Mouse (Mus musculus): Measurements from ENCODE around the gene Frem2. TPM values are rescaled to one million over a fixed set of nuclear protein-coding genes. Genes with fewer than 3 reads are reported as not detected.

Gene Frem2
- polyA plus RNA-seq, 1 experiment, result 0.02 TPM

- Histone ChIP-seq H3K9me3 (ENCODE audit: control insufficient read depth, low read length) (no peaks in the 10 kb centered on the region), H3K4me1 (ENCODE audit: control insufficient read depth) (no peaks in the 10 kb centered on the region), H3K4me3 (replicated peaks) (no peak overlapping the region), H3K36me3 (ENCODE audit: control insufficient read depth) (no peaks in the 10 kb centered on the region), H3K27me3 (ENCODE audit: control insufficient read depth) (no peaks in the 10 kb centered on the region)
- TF ChIP-seq GATA1 (IDR thresholded peaks at IDR 0.05; ENCODE audit: low read length) (no peak), TAL1 (IDR thresholded peaks at IDR 0.05; ENCODE audit: low read length) (no peak)
Measured at GRCm38 (mm10) chr3:53630630-53631029, 26.5 kb downstream of the Frem2 start.

DNA sequence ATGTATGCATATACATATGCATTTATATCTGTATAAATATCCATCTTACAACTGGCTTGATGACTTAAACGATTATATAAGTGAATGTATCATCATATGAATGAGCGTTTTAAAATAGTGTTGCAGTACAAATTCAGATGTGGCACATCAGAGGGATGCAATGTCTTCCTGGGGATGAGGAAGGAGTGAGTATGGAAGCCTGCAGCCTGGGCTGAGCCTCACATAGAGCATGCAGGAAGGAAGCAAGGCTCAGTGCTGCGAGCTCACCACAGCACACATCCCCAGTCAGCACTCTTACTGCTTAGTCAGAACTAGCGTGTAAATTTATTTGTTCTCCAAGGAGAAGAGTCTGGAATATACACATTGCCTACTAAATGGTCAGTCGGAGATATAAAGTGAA, 27.2 kb downstream of the Frem2 start:
- Histone ChIP-seq H3K36me3 (ENCODE audit: control insufficient read depth) (no peaks in the 10 kb centered on the region), H3K4me3 (replicated peaks) (no peak overlapping the region), H3K9me3 (ENCODE audit: control insufficient read depth, low read length) (no peaks in the 10 kb centered on the region), H3K27me3 (ENCODE audit: control insufficient read depth) (no peaks in the 10 kb centered on the region), H3K4me1 (ENCODE audit: control insufficient read depth) (no peaks in the 10 kb centered on the region)
- TF ChIP-seq TAL1 (IDR thresholded peaks at IDR 0.05; ENCODE audit: low read length) (no peak), GATA1 (IDR thresholded peaks at IDR 0.05; ENCODE audit: low read length) (no peak)

DNA sequence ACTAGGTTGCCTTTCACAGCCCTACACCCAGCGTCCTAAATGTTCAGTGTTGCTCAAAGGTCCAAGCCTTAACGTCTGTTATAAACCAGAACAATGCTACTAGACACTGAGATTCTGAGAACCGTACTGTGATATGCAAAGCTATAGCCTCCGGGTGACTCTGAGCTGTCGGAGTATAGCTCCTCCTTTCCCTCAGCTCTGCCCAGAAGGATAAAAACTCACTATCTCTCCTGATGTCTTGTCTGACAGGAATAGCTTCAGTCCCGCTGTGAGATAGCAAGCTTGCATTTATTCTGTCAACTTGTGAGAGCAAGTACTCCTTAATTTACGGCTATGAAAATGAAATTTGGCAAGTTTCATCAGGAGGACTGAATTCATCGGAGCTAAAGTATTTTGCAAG, 33.9 kb downstream of the Frem2 start:
- Histone ChIP-seq H3K9me3 (ENCODE audit: control insufficient read depth, low read length) (no peaks in the 10 kb centered on the region), H3K4me3 (replicated peaks) (no peak overlapping the region), H3K4me1 (ENCODE audit: control insufficient read depth) (no peaks in the 10 kb centered on the region), H3K36me3 (ENCODE audit: control insufficient read depth) (no peaks in the 10 kb centered on the region), H3K27me3 (ENCODE audit: control insufficient read depth) (no peaks in the 10 kb centered on the region)
- TF ChIP-seq GATA1 (IDR thresholded peaks at IDR 0.05; ENCODE audit: low read length), result no peak
- TF ChIP-seq TAL1 (IDR thresholded peaks at IDR 0.05; ENCODE audit: low read length), result no peak

GRCm38 (mm10) chr3:53620978-53621377, 36.2 kb downstream of the Frem2 start:
- Histone ChIP-seq H3K4me3 (replicated peaks) (no peak overlapping the region), H3K4me1 (ENCODE audit: control insufficient read depth) (no peaks in the 10 kb centered on the region), H3K36me3 (ENCODE audit: control insufficient read depth) (no peaks in the 10 kb centered on the region), H3K9me3 (ENCODE audit: control insufficient read depth, low read length) (no peaks in the 10 kb centered on the region), H3K27me3 (ENCODE audit: control insufficient read depth) (no peaks in the 10 kb centered on the region)
- no peak for TF ChIP-seq GATA1 (IDR thresholded peaks at IDR 0.05; ENCODE audit: low read length)
- no peak for TF ChIP-seq TAL1 (IDR thresholded peaks at IDR 0.05; ENCODE audit: low read length)

DNA sequence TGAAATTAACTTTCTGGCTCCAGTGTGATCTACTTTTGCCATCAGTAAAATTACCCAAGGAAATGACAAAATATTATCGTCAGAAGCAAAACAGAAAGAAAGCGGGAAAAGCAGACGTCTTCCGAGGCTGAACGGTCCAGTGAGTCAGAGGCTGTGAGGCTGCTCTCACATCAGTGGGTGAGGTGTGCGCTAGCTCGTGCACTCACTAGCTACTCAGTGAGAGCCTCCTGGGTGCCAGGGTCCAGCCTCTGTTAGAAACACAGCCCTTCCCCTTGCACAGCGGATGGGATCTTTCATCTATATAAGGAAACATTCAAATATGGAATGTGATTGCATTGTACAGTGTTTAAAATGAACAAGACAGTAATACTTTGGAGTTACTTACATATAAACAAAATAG, 36.8 kb downstream of the Frem2 start:
- H3K27me3 ChIP-seq (ENCODE audit: control insufficient read depth), result no peaks in the 10 kb centered on the region
- H3K9me3 ChIP-seq (ENCODE audit: control insufficient read depth, low read length), result no peaks in the 10 kb centered on the region
- no peaks in the 10 kb centered on the region for H3K36me3 ChIP-seq (ENCODE audit: control insufficient read depth)
- TF ChIP-seq TAL1 (IDR thresholded peaks at IDR 0.05; ENCODE audit: low read length), result no peak
- no peak for TF ChIP-seq GATA1 (IDR thresholded peaks at IDR 0.05; ENCODE audit: low read length)
- H3K4me3 ChIP-seq (replicated peaks), result no peak overlapping the region
- no peaks in the 10 kb centered on the region for H3K4me1 ChIP-seq (ENCODE audit: control insufficient read depth)

DNA sequence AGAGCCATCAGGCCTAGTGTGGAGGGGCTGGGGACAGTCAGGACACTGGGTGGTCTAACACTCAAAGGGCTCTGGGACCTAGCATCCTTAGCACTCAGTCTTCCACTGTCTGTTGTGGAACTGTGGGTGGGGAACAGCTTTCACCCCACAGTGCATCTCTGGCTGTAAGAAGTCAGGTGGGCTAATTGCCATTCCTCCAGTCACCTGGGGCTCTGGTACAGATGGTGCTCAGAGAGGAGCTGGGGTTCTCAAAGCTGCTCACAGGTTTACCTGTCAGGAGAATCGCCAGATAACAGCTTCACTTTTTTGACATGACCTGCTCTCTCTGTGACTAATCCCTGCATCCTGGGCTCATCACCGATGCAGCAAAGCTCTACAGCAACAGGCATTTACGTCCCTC, 46.0 kb downstream of the Frem2 start:
- Histone ChIP-seq H3K27me3 (ENCODE audit: control insufficient read depth) (no peaks in the 10 kb centered on the region), H3K4me1 (ENCODE audit: control insufficient read depth) (no peaks in the 10 kb centered on the region), H3K4me3 (replicated peaks) (no peak overlapping the region), H3K36me3 (ENCODE audit: control insufficient read depth) (no peaks in the 10 kb centered on the region), H3K9me3 (ENCODE audit: control insufficient read depth, low read length) (peaks cover under 1% of the 10 kb centered on the region; the same call in 1 of the 2 replicates)
- TF ChIP-seq GATA1 (IDR thresholded peaks at IDR 0.05; ENCODE audit: low read length) (no peak), TAL1 (IDR thresholded peaks at IDR 0.05; ENCODE audit: low read length) (no peak)

DNA sequence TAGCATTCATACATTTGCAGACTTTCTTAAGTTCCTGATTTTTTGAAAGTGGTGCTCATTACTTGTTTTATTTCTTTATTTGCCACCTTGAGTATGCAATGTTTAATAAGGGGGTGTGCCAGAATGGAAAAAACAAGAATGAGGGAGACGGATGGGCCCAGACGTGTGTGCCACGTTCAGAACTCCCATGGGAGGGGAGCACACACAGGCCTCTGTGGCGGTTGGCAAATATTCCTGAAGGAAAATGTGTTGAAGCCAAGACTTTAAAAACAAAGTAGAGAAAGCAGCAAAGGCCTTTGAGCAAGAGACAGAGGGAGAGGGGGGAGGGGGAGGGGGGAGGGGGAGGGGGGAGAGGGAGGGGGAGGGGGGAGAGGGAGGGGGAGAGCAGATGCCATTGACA, 47.3 kb downstream of the Frem2 start:
- no peaks in the 10 kb centered on the region for H3K4me1 ChIP-seq (ENCODE audit: control insufficient read depth)
- H3K4me3 ChIP-seq (replicated peaks), result no peak overlapping the region
- no peak for TF ChIP-seq GATA1 (IDR thresholded peaks at IDR 0.05; ENCODE audit: low read length)
- no peak for TF ChIP-seq TAL1 (IDR thresholded peaks at IDR 0.05; ENCODE audit: low read length)
- no peaks in the 10 kb centered on the region for H3K36me3 ChIP-seq (ENCODE audit: control insufficient read depth)
- peaks cover 2% of the 10 kb centered on the region; the same call in 1 of the 2 replicates for H3K9me3 ChIP-seq (ENCODE audit: control insufficient read depth, low read length)
- no peaks in the 10 kb centered on the region for H3K27me3 ChIP-seq (ENCODE audit: control insufficient read depth)

- no peaks in the 10 kb centered on the region for H3K4me1 ChIP-seq (ENCODE audit: control insufficient read depth)
- H3K9me3 ChIP-seq (ENCODE audit: control insufficient read depth, low read length), result no peaks in the 10 kb centered on the region
- H3K36me3 ChIP-seq (ENCODE audit: control insufficient read depth), result no peaks in the 10 kb centered on the region
- H3K4me3 ChIP-seq (replicated peaks), result no peak overlapping the region
- no peak for TF ChIP-seq TAL1 (IDR thresholded peaks at IDR 0.05; ENCODE audit: low read length)
- no peak for TF ChIP-seq GATA1 (IDR thresholded peaks at IDR 0.05; ENCODE audit: low read length)
- H3K27me3 ChIP-seq (ENCODE audit: control insufficient read depth), result no peaks in the 10 kb centered on the region
Measured at GRCm38 (mm10) chr3:53600140-53600539, 57.0 kb downstream of the Frem2 start.

GRCm38 (mm10) chr3:53599315-53599714, 57.8 kb downstream of the Frem2 start:
- TF ChIP-seq GATA1 (IDR thresholded peaks at IDR 0.05; ENCODE audit: low read length) (no peak), TAL1 (IDR thresholded peaks at IDR 0.05; ENCODE audit: low read length) (no peak)
- Histone ChIP-seq H3K27me3 (ENCODE audit: control insufficient read depth) (no peaks in the 10 kb centered on the region), H3K9me3 (ENCODE audit: control insufficient read depth, low read length) (no peaks in the 10 kb centered on the region), H3K4me1 (ENCODE audit: control insufficient read depth) (no peaks in the 10 kb centered on the region), H3K36me3 (ENCODE audit: control insufficient read depth) (no peaks in the 10 kb centered on the region), H3K4me3 (replicated peaks) (no peak overlapping the region)

DNA sequence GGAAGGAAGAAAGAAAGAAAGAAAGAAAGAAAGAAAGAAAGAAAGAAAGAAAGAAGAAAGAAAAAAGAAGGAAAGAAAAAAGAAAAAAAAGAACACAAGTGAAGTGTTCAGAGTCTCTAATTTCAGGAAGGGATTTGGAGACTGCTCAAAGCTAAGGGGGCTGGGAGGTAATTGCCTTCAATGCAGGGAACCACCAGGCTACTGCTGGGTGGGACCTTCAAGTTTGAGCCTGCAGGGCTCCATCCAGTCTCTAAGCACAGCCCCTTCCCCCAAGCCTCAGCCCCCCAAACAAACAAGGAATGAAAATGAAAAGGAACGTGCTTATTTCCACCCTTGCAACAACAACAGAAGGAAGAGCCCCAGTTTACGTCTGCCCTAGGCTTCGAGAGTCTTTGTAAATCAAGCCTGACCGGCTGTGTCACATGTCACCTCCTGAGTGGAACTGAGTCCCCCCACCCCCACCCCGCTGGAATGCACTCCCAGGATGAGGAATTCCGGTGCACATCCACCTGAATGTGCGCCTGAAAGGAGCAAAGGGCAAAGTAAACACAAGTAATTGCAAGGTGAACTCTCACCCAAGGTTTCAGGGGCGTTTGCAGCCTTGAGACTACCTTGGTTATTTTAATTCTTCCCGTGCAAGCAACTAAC, 58.9 kb downstream of the Frem2 start:
- no peaks in the 10 kb centered on the region for H3K27me3 ChIP-seq (ENCODE audit: control insufficient read depth)
- no peaks in the 10 kb centered on the region for H3K9me3 ChIP-seq (ENCODE audit: control insufficient read depth, low read length)
- TF ChIP-seq GATA1 (IDR thresholded peaks at IDR 0.05; ENCODE audit: low read length), result no peak
- no peak for TF ChIP-seq TAL1 (IDR thresholded peaks at IDR 0.05; ENCODE audit: low read length)
- H3K4me3 ChIP-seq (replicated peaks), result no peak overlapping the region
- no peaks in the 10 kb centered on the region for H3K4me1 ChIP-seq (ENCODE audit: control insufficient read depth)
- no peaks in the 10 kb centered on the region for H3K36me3 ChIP-seq (ENCODE audit: control insufficient read depth)

All from erythroblast, embryonic 14.5 days (primary cell).